Mouse (Mus musculus) midbrain, embryonic 11.5 days (tissue): ENCODE measurements at regions not wholly inside any gene's neighbourhood (a gene's known extent, or its start where the extent isn't known, plus 50 kb on each side); places are given as distances from the start of the nearest gene placed in this dataset.

ENCODE experiments used
- ATAC-seq: fragments of 200-750 bp; cut with Nextera tagmentation; 2 replicates; pipeline ENCODE4 v1.8.0; 2017; ENCODE audit warnings: moderate TSS enrichment, moderate library complexity; ENCODE audit not compliant: low FRiP score
- DNase-seq: peaks from one replicate; pipeline ENCODE4 v3.0.0; 2015; ENCODE audit warnings: low spot score; ENCODE audit errors: missing footprints
- H3K27ac ChIP-seq: fragments of 300-500 bp; sonication (generic); 2 replicates; pipeline ENCODE4 v1.5.1; 2014; ENCODE audit warnings: low read depth, low read length
- H3K27me3 ChIP-seq: fragments of 300-500 bp; sonication (generic); 2 replicates; pipeline ENCODE4 v1.6.1; 2014; ENCODE audit warnings: mild to moderate bottlenecking, low read length, moderate library complexity, mixed read lengths; ENCODE audit not compliant: control insufficient read depth, insufficient read depth
- H3K36me3 ChIP-seq: fragments of 300-500 bp; sonication (generic); 2 replicates; pipeline ENCODE4 v1.6.1; 2014; ENCODE audit warnings: mild to moderate bottlenecking, low read length, moderate library complexity, mixed read lengths; ENCODE audit not compliant: control insufficient read depth, insufficient read depth
- H3K4me1 ChIP-seq: fragments of 300-500 bp; sonication (generic); 2 replicates; pipeline ENCODE4 v1.6.1; 2014; ENCODE audit warnings: low read length; ENCODE audit not compliant: control insufficient read depth, insufficient read depth
- H3K4me2 ChIP-seq: fragments of 300-500 bp; sonication (generic); 2 replicates; pipeline ENCODE4 v1.6.1; 2014; ENCODE audit warnings: mild to moderate bottlenecking, moderate library complexity
- H3K4me3 ChIP-seq: fragments of 300-500 bp; sonication (generic); 2 replicates; pipeline ENCODE4 v1.5.1; 2014; ENCODE audit warnings: low read depth, low read length
- H3K9ac ChIP-seq: fragments of 300-500 bp; sonication (generic); 2 replicates; pipeline ENCODE4 v1.6.1; 2014; ENCODE audit warnings: low read length
- H3K9me3 ChIP-seq: fragments of 300-500 bp; sonication (generic); 2 replicates; pipeline ENCODE4 v1.6.1; 2016; ENCODE audit warnings: low read length; ENCODE audit not compliant: control insufficient read depth
- WGBS: fragments of 180-500 bp; shearing (Covaris S2); extraction: QIAGEN DNeasy Blood & Tissue Kit; methylation state at CpG from one replicate; pipeline ENCODE4 v1.1.7; 2014; 5-methylcytosine and 5-hydroxymethylcytosine counted together

GRCm38 (mm10) chr15:52783940-52784339 is 1100.8 kb upstream of the Gm7489 start:
- no peaks in the 10 kb centered on the region for H3K27me3 ChIP-seq
- no peak overlapping the region for H3K9ac ChIP-seq
- DNase-seq: no peak
- H3K4me2 ChIP-seq: no peak overlapping the region
- H3K9me3 ChIP-seq: no peaks in the 10 kb centered on the region
- WGBS: 92% methylated on average over 2 of the region's 2 CpGs
- no peak for ATAC-seq
- H3K27ac ChIP-seq: no peak overlapping the region
- H3K4me1 ChIP-seq: no peaks in the 10 kb centered on the region
- H3K36me3 ChIP-seq: no peaks in the 10 kb centered on the region
- H3K4me3 ChIP-seq: no peak overlapping the region

- H3K27ac ChIP-seq: no peak overlapping the region
- WGBS: 86% methylated on average over 3 of the region's 3 CpGs
Measured at GRCm38 (mm10) chr15:52785196-52785595, 1099.5 kb upstream of the Gm7489 start.

GRCm38 (mm10) chr15:52785976-52786375 is 1098.7 kb upstream of the Gm7489 start:
- Histone ChIP-seq H3K27me3 (no peaks in the 10 kb centered on the region), H3K9ac (no peak overlapping the region), H3K27ac (no peak overlapping the region), H3K4me3 (no peak overlapping the region), H3K4me2 (no peak overlapping the region), H3K9me3 (no peaks in the 10 kb centered on the region), H3K4me1 (no peaks in the 10 kb centered on the region), H3K36me3 (no peaks in the 10 kb centered on the region)
- ATAC-seq (no peak), DNase-seq (no peak)
- WGBS: 92% methylated on average over 8 of the region's 8 CpGs

More at GRCm38 (mm10) chr15:52785196-52785595, 1099.5 kb upstream of the Gm7489 start:
- no peak for ATAC-seq
- Histone ChIP-seq H3K4me1 (no peaks in the 10 kb centered on the region), H3K36me3 (no peaks in the 10 kb centered on the region), H3K9ac (no peak overlapping the region), H3K27me3 (no peaks in the 10 kb centered on the region), H3K9me3 (no peaks in the 10 kb centered on the region), H3K4me2 (no peak overlapping the region), H3K4me3 (no peak overlapping the region)
- no peak for DNase-seq

- Histone ChIP-seq H3K9ac (no peak overlapping the region), H3K27ac (no peak overlapping the region), H3K36me3 (no peaks in the 10 kb centered on the region), H3K4me1 (no peaks in the 10 kb centered on the region), H3K4me2 (no peak overlapping the region), H3K9me3 (no peaks in the 10 kb centered on the region), H3K4me3 (no peak overlapping the region), H3K27me3 (no peaks in the 10 kb centered on the region)
- 76% methylated on average over 4 of the region's 4 CpGs for WGBS
- no peak for DNase-seq
- ATAC-seq: no peak
Measured at GRCm38 (mm10) chr15:52805479-52806199, 1079.1 kb upstream of the Gm7489 start.

- Histone ChIP-seq H3K27me3 (no peaks in the 10 kb centered on the region), H3K9ac (no peak overlapping the region), H3K36me3 (no peaks in the 10 kb centered on the region), H3K4me1 (no peaks in the 10 kb centered on the region), H3K27ac (no peak overlapping the region), H3K4me2 (no peak overlapping the region), H3K9me3 (no peaks in the 10 kb centered on the region), H3K4me3 (no peak overlapping the region)
- 80% methylated on average over 3 of the region's 3 CpGs for whole genome bisulfite sequencing
- DNase-seq (no peak), ATAC-seq (no peak)
Measured at GRCm38 (mm10) chr15:52808622-52809021, 1076.1 kb upstream of the Gm7489 start.

GRCm38 (mm10) chr15:52820796-52821195 is 1063.9 kb upstream of the Gm7489 start:
- Histone ChIP-seq H3K27me3 (no peaks in the 10 kb centered on the region), H3K4me1 (no peaks in the 10 kb centered on the region), H3K9me3 (no peaks in the 10 kb centered on the region), H3K4me3 (no peak overlapping the region), H3K36me3 (no peaks in the 10 kb centered on the region), H3K27ac (no peak overlapping the region), H3K9ac (no peak overlapping the region), H3K4me2 (no peak overlapping the region)
- DNase-seq (no peak), ATAC-seq (no peak)
- 91% methylated on average over 6 of the region's 6 CpGs for WGBS

- no peaks in the 10 kb centered on the region for H3K4me1 ChIP-seq
- H3K9ac ChIP-seq: no peak overlapping the region
- H3K36me3 ChIP-seq: no peaks in the 10 kb centered on the region
- H3K4me3 ChIP-seq: no peak overlapping the region
- H3K9me3 ChIP-seq: no peaks in the 10 kb centered on the region
- no peaks in the 10 kb centered on the region for H3K27me3 ChIP-seq
- 82% methylated on average over 2 of the region's 2 CpGs for WGBS
- no peak overlapping the region for H3K27ac ChIP-seq
- no peak for ATAC-seq
- H3K4me2 ChIP-seq: no peak overlapping the region
- no peak for DNase-seq
Measured at GRCm38 (mm10) chr15:52836896-52837295, 1047.8 kb upstream of the Gm7489 start.

- Histone ChIP-seq H3K4me1 (no peaks in the 10 kb centered on the region), H3K9me3 (no peaks in the 10 kb centered on the region), H3K9ac (no peak overlapping the region), H3K4me3 (no peak overlapping the region), H3K36me3 (no peaks in the 10 kb centered on the region), H3K4me2 (no peak overlapping the region), H3K27ac (no peak overlapping the region), H3K27me3 (no peaks in the 10 kb centered on the region)
- ATAC-seq: no peak
- DNase-seq: no peak
Measured at GRCm38 (mm10) chr15:52848132-52848531, 1036.6 kb upstream of the Gm7489 start.

- Histone ChIP-seq H3K36me3 (no peaks in the 10 kb centered on the region), H3K4me1 (no peaks in the 10 kb centered on the region), H3K27ac (no peak overlapping the region), H3K27me3 (no peaks in the 10 kb centered on the region), H3K4me2 (no peak overlapping the region), H3K9ac (no peak overlapping the region), H3K4me3 (no peak overlapping the region), H3K9me3 (no peaks in the 10 kb centered on the region)
- WGBS: 90% methylated on average over 4 of the region's 4 CpGs
- DNase-seq (no peak), ATAC-seq (no peak)
Measured at GRCm38 (mm10) chr15:52858682-52859081, 1026.0 kb upstream of the Gm7489 start.
